Mouse (Mus musculus): ENCODE results near the gene Parp4. TPM values are rescaled to one million over a fixed set of nuclear protein-coding genes. Genes with fewer than 3 reads are reported as not detected.

Gene Parp4
- polyA plus RNA-seq, 1 experiment from 2014 or later = 0.80 TPM

DNA sequence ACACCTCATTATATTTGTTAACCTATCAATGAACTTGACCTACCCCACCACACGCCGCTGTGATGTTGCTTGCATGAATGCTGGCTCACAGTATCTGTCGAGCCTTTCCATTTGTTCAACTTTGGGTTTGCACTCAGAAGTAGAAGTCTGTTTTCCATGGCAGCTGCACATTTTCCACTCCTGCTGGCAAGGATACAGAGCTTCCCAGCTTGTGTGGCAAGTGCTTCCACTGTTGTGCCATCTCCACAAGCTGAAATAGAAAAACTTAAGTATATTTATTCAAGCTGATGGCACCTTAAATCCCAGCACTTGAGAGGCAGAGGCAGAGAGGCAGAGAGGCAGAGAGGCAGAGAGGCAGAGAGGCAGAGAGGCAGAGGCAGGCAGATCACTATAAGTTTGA, 52.9 kb downstream of the Parp4 start:
- H3K27me3 ChIP-seq (replicated peaks; ENCODE audit: control insufficient read depth, insufficient read depth, low read length) = no peaks in the 10 kb centered on the region
- no peaks in the 10 kb centered on the region for H3K36me3 ChIP-seq (ENCODE audit: control insufficient read depth, insufficient read depth, low read length)
- no peak overlapping the region for H3K4me3 ChIP-seq (ENCODE audit: low read depth, low read length)
- H3K27ac ChIP-seq (ENCODE audit: low read depth, low read length) = no peak overlapping the region
- H3K9ac ChIP-seq (ENCODE audit: low read length) = no peak overlapping the region
- no peak for ATAC-seq
- H3K4me1 ChIP-seq (ENCODE audit: control insufficient read depth, insufficient read depth, low read length) = no peaks in the 10 kb centered on the region
- H3K4me2 ChIP-seq (ENCODE audit: low read length) = no peak overlapping the region
- H3K9me3 ChIP-seq (replicated peaks; ENCODE audit: control insufficient read depth, low read length) = no peaks in the 10 kb centered on the region
- peak; percentile 12 for DNase-seq (ENCODE audit: low spot score)
- WGBS = 86% methylated on average over 3 of the region's 3 CpGs

DNA sequence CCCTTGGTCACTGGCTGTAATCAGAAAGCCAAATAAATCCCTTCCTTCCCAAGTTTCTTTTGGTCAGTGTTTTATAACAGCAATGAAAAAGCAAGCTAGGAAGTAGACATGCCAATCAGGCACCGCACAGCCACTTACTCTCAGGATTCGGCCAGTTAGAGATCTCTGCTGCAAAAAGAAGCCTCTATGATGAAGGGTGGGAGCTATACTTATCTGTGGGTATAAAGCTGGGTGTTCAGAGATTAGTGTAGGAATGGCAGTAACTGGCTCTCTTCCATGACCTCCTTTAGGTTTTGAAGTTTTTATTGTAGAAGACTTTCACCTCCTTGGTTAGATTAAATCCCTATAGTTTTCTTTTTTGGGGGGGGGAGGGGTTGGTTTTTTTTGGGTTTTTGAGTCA, 55.7 kb downstream of the Parp4 start:
- H3K4me2 ChIP-seq (ENCODE audit: low read length) = no peak overlapping the region
- H3K4me3 ChIP-seq (ENCODE audit: low read depth, low read length) = no peak overlapping the region
- H3K9ac ChIP-seq (ENCODE audit: low read length) = no peak overlapping the region
- ATAC-seq (no peak), DNase-seq (ENCODE audit: low spot score) (no peak)
- H3K27ac ChIP-seq (ENCODE audit: low read depth, low read length) = no peak overlapping the region
- H3K36me3 ChIP-seq (ENCODE audit: control insufficient read depth, insufficient read depth, low read length) = no peaks in the 10 kb centered on the region
- 93% methylated on average over 2 of the region's 2 CpGs for WGBS
- H3K9me3 ChIP-seq (replicated peaks; ENCODE audit: control insufficient read depth, low read length) = no peaks in the 10 kb centered on the region
- H3K4me1 ChIP-seq (ENCODE audit: control insufficient read depth, insufficient read depth, low read length) = no peaks in the 10 kb centered on the region
- no peaks in the 10 kb centered on the region for H3K27me3 ChIP-seq (replicated peaks; ENCODE audit: control insufficient read depth, insufficient read depth, low read length)

GRCm38 (mm10) chr14:56647206-56647605, 71.8 kb downstream of the Parp4 start:
- WGBS = 62% methylated on average over 7 of the region's 7 CpGs
- Histone ChIP-seq H3K27ac (ENCODE audit: low read depth, low read length) (no peak overlapping the region), H3K9ac (ENCODE audit: low read length) (no peak overlapping the region), H3K4me1 (ENCODE audit: control insufficient read depth, insufficient read depth, low read length) (no peaks in the 10 kb centered on the region), H3K4me3 (ENCODE audit: low read depth, low read length) (no peak overlapping the region), H3K27me3 (replicated peaks; ENCODE audit: control insufficient read depth, insufficient read depth, low read length) (no peaks in the 10 kb centered on the region), H3K9me3 (replicated peaks; ENCODE audit: control insufficient read depth, low read length) (no peaks in the 10 kb centered on the region), H3K4me2 (ENCODE audit: low read length) (no peak overlapping the region), H3K36me3 (ENCODE audit: control insufficient read depth, insufficient read depth, low read length) (no peaks in the 10 kb centered on the region)
- DNase-seq (ENCODE audit: low spot score) (no peak), ATAC-seq (no peak)

- no peaks in the 10 kb centered on the region for H3K27me3 ChIP-seq (replicated peaks; ENCODE audit: control insufficient read depth, insufficient read depth, low read length)
- no peak overlapping the region for H3K9ac ChIP-seq (ENCODE audit: low read length)
- DNase-seq (ENCODE audit: low spot score) (no peak), ATAC-seq (no peak)
- H3K9me3 ChIP-seq (replicated peaks; ENCODE audit: control insufficient read depth, low read length) = no peaks in the 10 kb centered on the region
- H3K4me3 ChIP-seq (ENCODE audit: low read depth, low read length) = no peak overlapping the region
- H3K4me1 ChIP-seq (ENCODE audit: control insufficient read depth, insufficient read depth, low read length) = no peaks in the 10 kb centered on the region
- no peaks in the 10 kb centered on the region for H3K36me3 ChIP-seq (ENCODE audit: control insufficient read depth, insufficient read depth, low read length)
- no peak overlapping the region for H3K4me2 ChIP-seq (ENCODE audit: low read length)
- H3K27ac ChIP-seq (ENCODE audit: low read depth, low read length) = no peak overlapping the region
Measured at GRCm38 (mm10) chr14:56649448-56649847, 74.0 kb downstream of the Parp4 start.

DNA sequence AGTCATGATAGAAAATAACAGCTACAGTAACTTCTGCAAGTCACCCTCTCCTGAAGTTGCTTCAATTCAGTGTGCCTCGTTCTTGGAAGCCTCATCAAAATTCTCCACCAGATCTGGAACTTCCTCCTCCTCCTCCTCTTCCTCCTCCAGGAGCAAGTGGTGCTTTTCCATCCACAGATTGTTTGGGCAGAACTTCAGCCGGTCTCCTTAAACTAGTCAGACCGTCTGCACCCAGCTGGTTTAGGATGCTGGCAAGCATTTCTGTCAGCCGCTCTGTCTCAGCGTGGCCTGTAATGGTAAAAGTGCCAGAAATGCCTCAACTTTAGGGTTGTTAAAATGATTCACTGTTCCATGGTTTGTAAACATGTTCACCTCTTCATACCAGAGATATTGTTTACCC, 90.2 kb downstream of the Parp4 start:
- DNase-seq (ENCODE audit: low spot score) (no peak), ATAC-seq (no peak)
- H3K36me3 ChIP-seq (ENCODE audit: control insufficient read depth, insufficient read depth, low read length) = no peaks in the 10 kb centered on the region
- no peaks in the 10 kb centered on the region for H3K27me3 ChIP-seq (replicated peaks; ENCODE audit: control insufficient read depth, insufficient read depth, low read length)
- H3K9ac ChIP-seq (ENCODE audit: low read length) = no peak overlapping the region
- 80% methylated on average over 5 of the region's 5 CpGs for WGBS
- no peak overlapping the region for H3K4me2 ChIP-seq (ENCODE audit: low read length)
- H3K27ac ChIP-seq (ENCODE audit: low read depth, low read length) = no peak overlapping the region
- no peak overlapping the region for H3K4me3 ChIP-seq (ENCODE audit: low read depth, low read length)
- no peaks in the 10 kb centered on the region for H3K9me3 ChIP-seq (replicated peaks; ENCODE audit: control insufficient read depth, low read length)
- H3K4me1 ChIP-seq (ENCODE audit: control insufficient read depth, insufficient read depth, low read length) = peaks cover 11% of the 10 kb centered on the region

DNA sequence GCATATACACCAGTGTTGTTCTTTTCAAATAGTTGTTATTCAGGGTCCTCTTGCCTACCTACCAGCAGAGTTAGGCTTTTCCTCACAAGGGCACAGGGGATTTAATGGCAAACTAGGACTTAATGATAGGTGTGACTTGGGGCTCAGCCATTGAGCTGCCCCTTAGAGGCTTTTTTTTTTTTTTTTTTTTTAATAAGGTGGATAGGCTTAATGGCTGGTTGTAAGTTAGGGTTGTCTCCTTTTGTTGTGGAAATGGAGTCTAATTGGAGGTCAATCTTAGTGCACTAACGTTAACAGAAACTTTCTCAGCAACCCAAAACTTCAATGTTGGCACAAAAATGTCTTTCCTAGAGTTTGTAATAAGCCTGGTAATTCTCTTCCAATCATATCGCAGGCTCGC, 91.5 kb downstream of the Parp4 start:
- ATAC-seq = no peak
- Histone ChIP-seq H3K36me3 (ENCODE audit: control insufficient read depth, insufficient read depth, low read length) (no peaks in the 10 kb centered on the region), H3K9me3 (replicated peaks; ENCODE audit: control insufficient read depth, low read length) (no peaks in the 10 kb centered on the region), H3K4me2 (ENCODE audit: low read length) (peak overlapping the region; percentile 54), H3K9ac (ENCODE audit: low read length) (no peak overlapping the region; the same call in 1 of the 2 replicates), H3K4me3 (ENCODE audit: low read depth, low read length) (peak overlapping the region; percentile 71; the same call in 1 of the 2 replicates), H3K4me1 (ENCODE audit: control insufficient read depth, insufficient read depth, low read length) (peaks cover 11% of the 10 kb centered on the region), H3K27ac (ENCODE audit: low read depth, low read length) (no peak overlapping the region), H3K27me3 (replicated peaks; ENCODE audit: control insufficient read depth, insufficient read depth, low read length) (no peaks in the 10 kb centered on the region)
- 74% methylated on average over 3 of the region's 3 CpGs for WGBS
- no peak for DNase-seq (ENCODE audit: low spot score)

DNA sequence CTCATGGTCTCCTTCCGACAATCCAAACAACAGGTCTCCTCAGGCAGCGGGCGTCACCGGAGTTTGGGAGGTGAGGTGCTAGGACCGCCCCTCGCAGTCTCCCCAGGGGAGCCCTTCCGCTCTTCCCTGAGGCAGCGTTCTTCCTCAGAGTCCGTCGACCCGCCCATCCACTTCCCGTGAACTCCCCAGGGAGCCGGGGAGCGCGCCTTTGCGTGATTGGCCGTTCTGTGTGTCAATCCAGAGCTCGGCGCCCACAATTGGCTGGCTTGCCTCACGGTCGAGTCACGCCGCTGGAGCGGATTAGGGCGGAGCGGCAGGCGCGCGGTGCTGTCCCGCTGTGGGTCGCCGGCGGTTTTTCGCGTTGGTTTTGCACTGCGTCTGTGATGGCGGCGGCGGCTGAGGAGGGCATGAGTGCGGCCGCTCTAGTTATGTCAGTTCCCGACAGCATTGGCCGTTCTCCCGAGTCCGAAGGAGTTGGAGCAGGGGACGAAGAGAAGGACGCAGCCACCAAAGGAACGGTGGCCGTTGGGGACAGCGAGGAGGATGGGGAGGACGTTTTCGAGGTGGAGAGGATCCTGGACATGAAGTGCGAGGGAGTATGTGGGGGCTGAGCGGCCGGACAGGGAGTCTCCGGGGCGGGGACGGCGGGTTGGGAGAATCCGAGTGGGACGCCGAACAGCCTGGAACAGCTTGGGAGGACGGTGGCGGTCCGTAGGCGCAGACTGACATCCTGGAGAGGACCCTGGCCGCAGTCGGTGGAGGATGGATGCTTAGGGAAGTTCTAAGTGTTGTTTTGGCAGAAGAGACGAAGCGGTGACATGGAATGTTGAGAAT, 92.8 kb downstream of the Parp4 start, which contains the start of gene Mphosph8:
TSS of gene Mphosph8 (plus strand) at position 280 of the 834 bp plus-strand sequence.
- Histone ChIP-seq H3K9ac (ENCODE audit: low read length) (peak within 1 kb of the TSS; percentile 88), H3K4me3 (ENCODE audit: low read depth, low read length) (peak within 1 kb of the TSS; percentile 71), H3K27me3 (replicated peaks; ENCODE audit: control insufficient read depth, insufficient read depth, low read length) (no peaks in the 10 kb centered on the region), H3K27ac (ENCODE audit: low read depth, low read length) (peak within 1 kb of the TSS; percentile 79), H3K4me1 (ENCODE audit: control insufficient read depth, insufficient read depth, low read length) (peaks cover 11% of the 10 kb centered on the region), H3K4me2 (ENCODE audit: low read length) (peak within 1 kb of the TSS; percentile 57), H3K9me3 (replicated peaks; ENCODE audit: control insufficient read depth, low read length) (no peaks in the 10 kb centered on the region), H3K36me3 (ENCODE audit: control insufficient read depth, insufficient read depth, low read length) (peaks cover 7% of the 10 kb centered on the region)
- peak; percentile 100 for ATAC-seq
- peak; percentile 99 for DNase-seq (ENCODE audit: low spot score)
- WGBS = under 1% methylated on average over 70 of the region's 70 CpGs

- 5% methylated on average over 13 of the region's 13 CpGs for WGBS
- H3K27ac ChIP-seq (ENCODE audit: low read depth, low read length) = peak overlapping the region; percentile 79; the same call in 1 of the 2 replicates
Measured at GRCm38 (mm10) chr14:56669046-56669620, 93.7 kb downstream of the Parp4 start.

GRCm38 (mm10) chr14:56685426-56685825, 110.0 kb downstream of the Parp4 start:
- no peak overlapping the region for H3K4me2 ChIP-seq (ENCODE audit: low read length)
- H3K9ac ChIP-seq (ENCODE audit: low read length) = no peak overlapping the region
- DNase-seq (ENCODE audit: low spot score) (no peak), ATAC-seq (no peak)
- no peaks in the 10 kb centered on the region for H3K9me3 ChIP-seq (replicated peaks; ENCODE audit: control insufficient read depth, low read length)
- H3K36me3 ChIP-seq (ENCODE audit: control insufficient read depth, insufficient read depth, low read length) = peaks cover 81% of the 10 kb centered on the region
- WGBS = 85% methylated on average over 1 of the region's 1 CpGs
- no peak overlapping the region for H3K4me3 ChIP-seq (ENCODE audit: low read depth, low read length)
- H3K4me1 ChIP-seq (ENCODE audit: control insufficient read depth, insufficient read depth, low read length) = no peaks in the 10 kb centered on the region
- no peaks in the 10 kb centered on the region for H3K27me3 ChIP-seq (replicated peaks; ENCODE audit: control insufficient read depth, insufficient read depth, low read length)
- H3K27ac ChIP-seq (ENCODE audit: low read depth, low read length) = no peak overlapping the region

More at GRCm38 (mm10) chr14:56669046-56669620, 93.7 kb downstream of the Parp4 start:
- Histone ChIP-seq H3K36me3 (ENCODE audit: control insufficient read depth, insufficient read depth, low read length) (peaks cover 11% of the 10 kb centered on the region), H3K9me3 (replicated peaks; ENCODE audit: control insufficient read depth, low read length) (no peaks in the 10 kb centered on the region), H3K4me2 (ENCODE audit: low read length) (peak overlapping the region; percentile 57), H3K9ac (ENCODE audit: low read length) (peak overlapping the region; percentile 88), H3K4me3 (ENCODE audit: low read depth, low read length) (peak overlapping the region; percentile 71), H3K27me3 (replicated peaks; ENCODE audit: control insufficient read depth, insufficient read depth, low read length) (no peaks in the 10 kb centered on the region), H3K4me1 (ENCODE audit: control insufficient read depth, insufficient read depth, low read length) (peaks cover 11% of the 10 kb centered on the region)
- ATAC-seq (no peak), DNase-seq (ENCODE audit: low spot score) (no peak)

All from forebrain, embryonic 14.5 days (tissue).